Comparison of ENCODE assay signal across 9 mouse cellular contexts in the genomic region with DNA sequence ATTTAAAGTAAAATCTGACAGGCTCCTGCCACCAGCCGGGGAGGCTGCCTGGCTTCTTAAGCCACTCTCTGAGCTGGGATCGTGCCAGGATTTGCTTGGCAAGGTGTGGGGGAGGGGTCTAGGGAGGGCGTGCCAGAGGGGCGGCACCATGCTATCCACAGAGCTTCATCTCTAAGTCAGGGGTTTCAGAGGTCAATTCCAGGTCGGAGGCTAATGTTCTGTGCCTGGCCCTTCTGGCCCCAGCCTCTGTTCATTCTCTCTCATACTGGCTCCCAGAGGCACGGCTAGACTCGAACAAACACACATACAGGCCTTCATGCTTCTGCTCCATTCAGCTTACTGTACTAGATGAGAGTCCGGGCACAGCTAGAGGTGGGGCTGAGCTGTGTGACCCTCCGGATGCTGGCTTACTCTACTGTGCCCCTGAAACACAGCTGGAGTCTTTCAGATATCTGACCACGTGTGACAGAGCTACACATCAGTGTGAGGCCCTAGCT. TPM values are rescaled to one million over a fixed set of nuclear protein-coding genes. Genes with fewer than 3 reads are reported as not detected.
DNase-seq lines count a peak whose midpoint lies in the region; ATAC-seq and TF ChIP-seq lines count a peak whose summit lies in the region.
"Had no signal": no experiment of that assay in that cellular context is flagged by ENCODE, and none has a peak within 500 bp of the region (broad histone marks: within the 10 kb centered on the region; RNA-seq: fewer than 3 reads in every experiment).

No protein-coding gene starts in this region.

- H3K4me2 ChIP-seq in heart, embryonic 14.5 days (ENCODE audit: low read length): 0 out of 2 replicates have a peak overlapping the region, but pooled peaks have one; percentile 18
- H3K4me2 ChIP-seq in hindbrain, postnatal 0 days (ENCODE audit: low read depth, low read length): no peak overlapping the region
- no peak overlapping the region for H3K4me2 ChIP-seq in midbrain, postnatal 0 days (ENCODE audit: low read depth, low read length, poor library complexity, severe bottlenecking)
- H3K4me2 ChIP-seq: limb, embryonic 15.5 days had no signal

- DNase-seq in heart, postnatal 36 days: no peak
- peak; percentile 75 for DNase-seq in embryo, embryonic 9.5 days (ENCODE audit: extremely low spot score)
- peak; percentile 63 for DNase-seq in hindbrain, postnatal 0 days (ENCODE audit: low spot score)
- DNase-seq in midbrain, postnatal 0 days (ENCODE audit: low spot score): peak; percentile 45
- no peak for DNase-seq in ovary, adult 18-20 months (ENCODE audit: low spot score)
- DNase-seq in thymus, postnatal 36 days: no peak
- no peak for DNase-seq in thymus, postnatal 14 days

- H3K4me1 ChIP-seq in heart, embryonic 14.5 days (ENCODE audit: control insufficient read depth in 2 of 2, insufficient read depth in 2 of 2, low read length in 2 of 2): peaks cover 7 to 21% of the 10 kb centered on the region in 2 experiments
- peaks cover 11% of the 10 kb centered on the region for H3K4me1 ChIP-seq in hindbrain, postnatal 0 days (ENCODE audit: insufficient read depth, low read length)
- H3K4me1 ChIP-seq in midbrain, postnatal 0 days (ENCODE audit: insufficient read depth, low read length): peaks cover 18% of the 10 kb centered on the region; the same call in 1 of the 2 replicates

- H3K27ac ChIP-seq in heart, embryonic 14.5 days (replicated peaks in 1 of 2; ENCODE audit: control insufficient read depth in 1 of 2, insufficient read depth in 1 of 2, low read depth in 2 of 2, low read length in 2 of 2): peak overlapping the region in 1 of 2 experiments; percentile 39; a peak in 1 of 4 replicates
- no peak overlapping the region for H3K27ac ChIP-seq in hindbrain, postnatal 0 days
- H3K27ac ChIP-seq in midbrain, postnatal 0 days (ENCODE audit: low read depth, low read length): no peak overlapping the region
- H3K27ac ChIP-seq: limb, embryonic 15.5 days had no signal

- no peak for ATAC-seq in heart, embryonic 14.5 days (ENCODE audit: insufficient number of reproducible peaks, insufficient read depth, low FRiP score, low read depth)
- ATAC-seq in hindbrain, postnatal 0 days: peak; percentile 58
- ATAC-seq in midbrain, postnatal 0 days (ENCODE audit: low FRiP score): no peak

- WGBS in heart, embryonic 14.5 days: 28% methylated on average over 10 of the region's 10 CpGs
- 18% methylated on average over 10 of the region's 10 CpGs for WGBS in hindbrain, postnatal 0 days
- WGBS in midbrain, postnatal 0 days: 19% methylated on average over 10 of the region's 10 CpGs

- no peak overlapping the region for H3K4me3 ChIP-seq in heart, embryonic 14.5 days (ENCODE audit: control insufficient read depth in 1 of 2, insufficient read depth in 1 of 2, low read depth in 1 of 2, low read length in 2 of 2)
- H3K4me3 ChIP-seq in hindbrain, postnatal 0 days (ENCODE audit: low read length): no peak overlapping the region
- H3K4me3 ChIP-seq in midbrain, postnatal 0 days (ENCODE audit: low read depth, low read length): no peak overlapping the region
- H3K4me3 ChIP-seq: limb, embryonic 15.5 days had no signal

- no peak for TF ChIP-seq CTCF in hindbrain, postnatal 0 days (IDR thresholded peaks at IDR 0.05; ENCODE audit: low read depth)
- no peak for TF ChIP-seq CTCF in midbrain, postnatal 0 days (IDR thresholded peaks at IDR 0.05)

- H3K36me3 ChIP-seq in heart, embryonic 14.5 days (ENCODE audit: control insufficient read depth, insufficient read depth, low read length): no peaks in the 10 kb centered on the region
- no peaks in the 10 kb centered on the region for H3K36me3 ChIP-seq in hindbrain, postnatal 0 days (ENCODE audit: insufficient read depth, low read length)
- no peaks in the 10 kb centered on the region for H3K36me3 ChIP-seq in midbrain, postnatal 0 days (ENCODE audit: insufficient read depth, low read length)
- H3K36me3 ChIP-seq: limb, embryonic 15.5 days had no signal

- intact Hi-C loops in heart, postnatal 36 days (cut with DNase I): no loop called here

- H3K9ac ChIP-seq in heart, embryonic 14.5 days (ENCODE audit: low read length): no peak overlapping the region
- no peak overlapping the region for H3K9ac ChIP-seq in hindbrain, postnatal 0 days (replicated peaks; ENCODE audit: low read length)
- H3K9ac ChIP-seq in midbrain, postnatal 0 days (replicated peaks; ENCODE audit: low read length, poor library complexity, severe bottlenecking): no peak overlapping the region
- H3K9ac ChIP-seq: limb, embryonic 15.5 days had no signal

- no peaks in the 10 kb centered on the region for H3K27me3 ChIP-seq in heart, embryonic 14.5 days (ENCODE audit: control insufficient read depth, insufficient read depth, low read length)
- H3K27me3 ChIP-seq in hindbrain, postnatal 0 days (ENCODE audit: insufficient read depth, low read length): no peaks in the 10 kb centered on the region
- H3K27me3 ChIP-seq in midbrain, postnatal 0 days (ENCODE audit: insufficient read depth, low read length): no peaks in the 10 kb centered on the region
- H3K27me3 ChIP-seq: limb, embryonic 15.5 days had no signal

- H3K9me3 ChIP-seq in heart, embryonic 14.5 days (ENCODE audit: control insufficient read depth, low read length): no peaks in the 10 kb centered on the region
- no peaks in the 10 kb centered on the region for H3K9me3 ChIP-seq in hindbrain, postnatal 0 days (ENCODE audit: low read length)
- H3K9me3 ChIP-seq in midbrain, postnatal 0 days (ENCODE audit: low read length): no peaks in the 10 kb centered on the region
- H3K9me3 ChIP-seq: limb, embryonic 15.5 days had no signal

RNA-seq across cellular contexts. Expression of a gene that starts 44.9 kb away (rescaled TPM):
- 0.70 and 1.3 TPM in 2 replicates for polyA plus RNA-seq in heart, embryonic 14.5 days (2014; fragmentation: Nextera tagmentation; extraction: Ambion mirVana)
- total RNA-seq in heart, postnatal 36 days (2021): under 1 TPM; 0.28 to 0.60 TPM
- total RNA-seq in hindbrain, postnatal 0 days (2014; rRNA removed): 1.8 and 4.2 TPM in 2 replicates
- 7.7 and 8.7 TPM in 2 replicates for polyA plus RNA-seq in hindbrain, postnatal 0 days (2015; fragmentation: Nextera tagmentation; extraction: Ambion mirVana)
- total RNA-seq in midbrain, postnatal 0 days (2014; rRNA removed): 1.2 and 1.8 TPM in 2 replicates
- 3.0 and 3.3 TPM in 2 replicates for polyA plus RNA-seq in midbrain, postnatal 0 days (2015; fragmentation: Nextera tagmentation; extraction: Ambion mirVana)

Comparison
In these comparisons a context has a peak if more than half of its experiments do, and no peak if none do; other contexts are left out.
1. DNase-seq: peak in embryo, embryonic 9.5 days (single experiment), hindbrain, postnatal 0 days (single experiment) and midbrain, postnatal 0 days (single experiment); none in heart, postnatal 36 days (0 of 2), ovary, adult 18-20 months (single experiment), thymus, postnatal 36 days (0 of 2) and thymus, postnatal 14 days (single experiment).